Mouse (Mus musculus) liver, embryonic 11.5 days (tissue): ENCODE results near the gene Fam167b. TPM values are rescaled to one million over a fixed set of nuclear protein-coding genes. Genes with fewer than 3 reads are reported as not detected.

ENCODE experiments used
- ATAC-seq: fragments of 200-750 bp; cut with Nextera tagmentation; replicated peaks from 2 replicates; pipeline ENCODE4 v1.8.0; 2017; ENCODE audit warnings: moderate number of reproducible peaks, mild to moderate bottlenecking, moderate TSS enrichment, moderate library complexity; ENCODE audit not compliant: low FRiP score
- DNase-seq: peaks from one replicate; pipeline ENCODE4 v3.0.0-alpha.2; 2017; ENCODE audit warnings: low spot score
- H3K27ac ChIP-seq: fragments of 300-500 bp; sonication (generic); 2 replicates; pipeline ENCODE4 v1.5.1; 2014; ENCODE audit warnings: mild to moderate bottlenecking, low read depth, low read length, control low read depth
- H3K27me3 ChIP-seq: fragments of 300-500 bp; sonication (generic); replicated peaks from 2 replicates; pipeline ENCODE4 v1.6.1; 2014; ENCODE audit warnings: low read length, mixed read lengths; ENCODE audit not compliant: control insufficient read depth, insufficient read depth
- H3K36me3 ChIP-seq: fragments of 300-500 bp; sonication (generic); 2 replicates; pipeline ENCODE4 v1.6.1; 2014; ENCODE audit warnings: mild to moderate bottlenecking, low read length, moderate library complexity, mixed read lengths; ENCODE audit not compliant: control insufficient read depth, insufficient read depth
- H3K4me1 ChIP-seq: fragments of 300-500 bp; sonication (generic); replicated peaks from 2 replicates; pipeline ENCODE4 v1.6.1; 2014; ENCODE audit warnings: low read length, mixed read lengths; ENCODE audit not compliant: control insufficient read depth, insufficient read depth
- H3K4me2 ChIP-seq: fragments of 300-500 bp; sonication (generic); 2 replicates; pipeline ENCODE4 v1.6.1; 2014; ENCODE audit warnings: mild to moderate bottlenecking, control low read depth, moderate library complexity
- H3K4me3 ChIP-seq: fragments of 300-500 bp; sonication (generic); 2 replicates; pipeline ENCODE4 v1.5.1; 2014; ENCODE audit warnings: low read depth, low read length, control low read depth
- H3K9ac ChIP-seq: fragments of 300-500 bp; sonication (generic); 2 replicates; pipeline ENCODE4 v1.6.1; 2014; ENCODE audit warnings: low read depth, low read length, control low read depth
- H3K9me3 ChIP-seq: fragments of 300-500 bp; sonication (generic); 2 replicates; pipeline ENCODE4 v1.6.1; 2016; ENCODE audit warnings: low read length, inconsistent platforms, mixed read lengths; ENCODE audit not compliant: control insufficient read depth
- WGBS: fragments of 180-500 bp; shearing (Covaris S2); extraction: QIAGEN DNeasy Blood & Tissue Kit; methylation state at CpG from one replicate; pipeline ENCODE4 v1.1.7; 2014; 5-methylcytosine and 5-hydroxymethylcytosine counted together
- polyA plus RNA-seq: library from polyadenylated mRNA; unstranded; fragments of >200 nt; fragmentation: Nextera tagmentation; extraction: Ambion mirVana; gene quantifications from 2 replicates; pipeline ENCODE4 v1.2.1, GENCODE M21; 2014

Gene Fam167b
- polyA plus RNA-seq = 9.2 and 9.3 TPM in 2 replicates

- 63% methylated on average over 5 of the region's 5 CpGs for WGBS
- no peak within 1 kb of the TSS for H3K4me3 ChIP-seq
- DNase-seq (no peak), ATAC-seq (no peak)
- no peaks in the 10 kb centered on the region for H3K27me3 ChIP-seq
- H3K9me3 ChIP-seq = no peaks in the 10 kb centered on the region
- H3K27ac ChIP-seq = no peak within 1 kb of the TSS
- peak within 1 kb of the TSS; percentile 42 for H3K4me2 ChIP-seq
- no peak within 1 kb of the TSS; the same call in 1 of the 2 replicates for H3K9ac ChIP-seq
- H3K36me3 ChIP-seq = no peaks in the 10 kb centered on the region
- H3K4me1 ChIP-seq = peaks cover 4% of the 10 kb centered on the region
These were observed at the start of gene Fam167b for GRCm38 (mm10) chr4:129578466-129578865. Fam167b (minus strand) TSS chr4:129578549.

DNA sequence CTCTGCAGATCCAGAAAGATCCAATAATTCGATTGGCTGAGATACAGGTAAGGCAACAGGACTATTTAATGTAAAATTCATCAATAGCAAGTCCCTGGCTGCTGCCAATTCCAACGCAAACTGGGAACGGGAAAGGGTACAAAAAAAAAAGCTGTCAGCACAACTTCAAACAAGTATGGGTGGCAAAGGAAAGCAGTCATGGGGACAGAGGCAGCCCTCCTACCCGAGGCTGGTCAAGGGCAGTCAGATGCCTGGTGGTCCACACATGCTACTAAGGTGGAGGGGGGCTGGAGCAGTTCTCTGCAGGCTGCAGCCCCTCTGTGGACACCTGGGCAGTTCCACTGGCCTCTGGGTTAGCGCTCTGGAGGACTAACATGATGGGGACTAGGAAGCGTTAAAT, 47.7 kb upstream of the Fam167b start:
- H3K4me2 ChIP-seq = no peak overlapping the region
- no peak overlapping the region for H3K4me3 ChIP-seq
- H3K36me3 ChIP-seq = peaks cover 40% of the 10 kb centered on the region
- peaks cover 22% of the 10 kb centered on the region for H3K4me1 ChIP-seq
- H3K9me3 ChIP-seq = no peaks in the 10 kb centered on the region
- 74% methylated on average over 6 of the region's 6 CpGs for WGBS
- no peaks in the 10 kb centered on the region for H3K27me3 ChIP-seq
- no peak overlapping the region for H3K27ac ChIP-seq
- ATAC-seq (no peak), DNase-seq (no peak)
- H3K9ac ChIP-seq = no peak overlapping the region

DNA sequence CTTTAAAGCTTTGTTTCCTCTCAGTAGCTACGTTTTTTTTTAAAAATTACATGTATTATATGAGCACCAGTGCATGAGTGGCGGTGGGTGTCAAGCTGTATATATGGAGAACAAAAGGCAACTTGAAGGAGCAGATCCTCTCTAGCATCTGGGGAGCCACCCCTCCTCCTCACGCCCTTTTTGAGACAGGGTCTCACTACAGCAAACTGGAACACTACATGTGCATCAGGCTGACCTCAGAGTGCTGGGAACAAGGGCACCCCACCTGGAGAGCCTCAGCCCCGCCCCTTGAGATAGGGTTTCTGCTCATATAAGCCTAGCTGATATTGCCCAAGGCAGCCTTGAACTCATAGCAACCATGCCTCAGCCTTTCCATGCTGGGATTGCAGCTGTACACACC, 47.1 kb upstream of the Fam167b start:
- Histone ChIP-seq H3K9me3 (no peaks in the 10 kb centered on the region), H3K36me3 (peaks cover 35% of the 10 kb centered on the region), H3K27ac (no peak overlapping the region), H3K4me1 (peaks cover 22% of the 10 kb centered on the region), H3K9ac (no peak overlapping the region; the same call in 1 of the 2 replicates), H3K4me2 (peak overlapping the region; percentile 73), H3K27me3 (no peaks in the 10 kb centered on the region), H3K4me3 (no peak overlapping the region)
- DNase-seq = no peak
- WGBS = 49% methylated on average over 4 of the region's 4 CpGs
- ATAC-seq = no peak

GRCm38 (mm10) chr4:129625029-129625370, 46.7 kb upstream of the Fam167b start:
- Histone ChIP-seq H3K4me2 (peak overlapping the region; percentile 73), H3K9ac (peak overlapping the region; percentile 27), H3K4me3 (peak overlapping the region; percentile 31), H3K27ac (peak overlapping the region; percentile 81), H3K9me3 (no peaks in the 10 kb centered on the region), H3K27me3 (no peaks in the 10 kb centered on the region), H3K36me3 (peaks cover 30% of the 10 kb centered on the region), H3K4me1 (peaks cover 22% of the 10 kb centered on the region)
- WGBS = 5% methylated on average over 6 of the region's 6 CpGs
- DNase-seq (peak; percentile 68), ATAC-seq (peak; percentile 26; the same call in 1 of the 2 replicates)

- Histone ChIP-seq H3K27me3 (no peaks in the 10 kb centered on the region), H3K9ac (peak overlapping the region; percentile 74), H3K36me3 (peaks cover 26% of the 10 kb centered on the region), H3K4me3 (peak overlapping the region; percentile 66), H3K4me1 (peaks cover 22% of the 10 kb centered on the region), H3K4me2 (peak overlapping the region; percentile 73), H3K9me3 (no peaks in the 10 kb centered on the region), H3K27ac (peak overlapping the region; percentile 81)
- DNase-seq (peak; percentile 79), ATAC-seq (peak; percentile 95)
- under 1% methylated on average over 18 of the region's 18 CpGs for WGBS
These were observed 46.1 kb upstream of the Fam167b start for GRCm38 (mm10) chr4:129624281-129625028.

DNA sequence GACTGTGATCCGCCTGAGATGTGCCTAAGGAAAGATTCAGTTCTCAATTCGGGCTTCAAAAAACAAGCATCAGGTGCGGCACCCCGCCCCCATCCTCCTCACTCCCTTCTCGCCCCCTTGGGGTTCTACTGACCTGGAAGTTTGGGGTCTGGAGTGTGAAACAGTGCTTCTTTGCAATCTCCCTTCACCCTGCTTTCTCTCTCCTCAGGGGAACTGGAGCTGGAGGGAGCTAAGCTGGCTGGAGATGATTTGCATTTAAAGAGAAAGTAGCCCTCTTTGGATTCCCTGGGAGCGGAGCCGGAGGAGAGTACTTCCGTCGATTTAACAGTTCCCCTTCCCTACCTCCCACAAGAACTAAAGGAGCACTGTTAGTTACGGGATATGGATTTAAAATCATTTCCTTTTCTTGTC, 45.3 kb upstream of the Fam167b start, which contains the start of gene Ccdc28b:
Gene Ccdc28b, minus strand, starts transcription at position 267 of the 411 bp plus-strand sequence.
- peak; percentile 55 for DNase-seq
- Histone ChIP-seq H3K4me3 (peak within 1 kb of the TSS; percentile 66), H3K27me3 (no peaks in the 10 kb centered on the region), H3K9ac (peak within 1 kb of the TSS; percentile 74), H3K27ac (peak within 1 kb of the TSS; percentile 81), H3K4me1 (peaks cover 25% of the 10 kb centered on the region), H3K9me3 (no peaks in the 10 kb centered on the region), H3K4me2 (peak within 1 kb of the TSS; percentile 73), H3K36me3 (peaks cover 19% of the 10 kb centered on the region)
- no peak; the same call in 1 of the 2 replicates for ATAC-seq
- 0% methylated on average over 10 of the region's 10 CpGs for WGBS

GRCm38 (mm10) chr4:129622803-129623535, 44.6 kb upstream of the Fam167b start:
- Histone ChIP-seq H3K9ac (peak overlapping the region; percentile 74), H3K27me3 (no peaks in the 10 kb centered on the region), H3K4me3 (peak overlapping the region; percentile 66), H3K36me3 (peaks cover 12% of the 10 kb centered on the region; the same call in 1 of the 2 replicates), H3K4me1 (peaks cover 25% of the 10 kb centered on the region), H3K9me3 (no peaks in the 10 kb centered on the region), H3K4me2 (peak overlapping the region; percentile 73), H3K27ac (peak overlapping the region; percentile 69; the same call in 1 of the 2 replicates)
- WGBS = 20% methylated on average over 8 of the region's 8 CpGs
- ATAC-seq (no peak), DNase-seq (no peak)

- Histone ChIP-seq H3K9me3 (no peaks in the 10 kb centered on the region), H3K4me1 (peaks cover 25% of the 10 kb centered on the region), H3K9ac (no peak overlapping the region), H3K27me3 (no peaks in the 10 kb centered on the region), H3K4me2 (peak overlapping the region; percentile 73), H3K4me3 (no peak overlapping the region), H3K27ac (no peak overlapping the region), H3K36me3 (peaks cover 6% of the 10 kb centered on the region; the same call in 1 of the 2 replicates)
- DNase-seq (no peak), ATAC-seq (no peak)
- WGBS = 77% methylated on average over 11 of the region's 11 CpGs
These were observed 43.9 kb upstream of the Fam167b start for GRCm38 (mm10) chr4:129622120-129622802.
